Mouse (Mus musculus) hindbrain, embryonic 14.5 days (tissue): ENCODE results near the gene Krt28. TPM values are rescaled to one million over a fixed set of nuclear protein-coding genes. Genes with fewer than 3 reads are reported as not detected.

ENCODE experiments used
- ATAC-seq: fragments of 200-750 bp; cut with Nextera tagmentation; 2 replicates; pipeline ENCODE4 v1.8.0; 2017; ENCODE audit warnings: moderate number of reproducible peaks, mild to moderate bottlenecking, moderate TSS enrichment, moderate library complexity; ENCODE audit not compliant: low FRiP score
- DNase-seq: peaks from one replicate; pipeline ENCODE4 v3.0.0-alpha.2; 2015; ENCODE audit warnings: low spot score
- H3K27ac ChIP-seq: fragments of 300-500 bp; sonication (generic); 2 replicates; pipeline ENCODE4 v1.5.1; 2014; ENCODE audit warnings: mild to moderate bottlenecking, moderate library complexity
- H3K27me3 ChIP-seq: fragments of 300-500 bp; sonication (generic); 2 replicates; pipeline ENCODE4 v1.6.1; 2014; ENCODE audit warnings: mild to moderate bottlenecking, low read length, mixed read lengths; ENCODE audit not compliant: control insufficient read depth, insufficient read depth
- H3K36me3 ChIP-seq: fragments of 300-500 bp; sonication (generic); replicated peaks from 2 replicates; pipeline ENCODE4 v1.6.1; 2014; ENCODE audit not compliant: control insufficient read depth, insufficient read depth
- H3K4me1 ChIP-seq: fragments of 300-500 bp; sonication (generic); replicated peaks from 2 replicates; pipeline ENCODE4 v1.6.1; 2014; ENCODE audit warnings: antibody characterized with exemption, low read length, mixed read lengths; ENCODE audit not compliant: control insufficient read depth, insufficient read depth
- H3K4me2 ChIP-seq: fragments of 300-500 bp; sonication (generic); replicated peaks from 2 replicates; pipeline ENCODE4 v1.6.1; 2014; ENCODE audit warnings: mild to moderate bottlenecking, moderate library complexity
- H3K4me3 ChIP-seq: fragments of 300-500 bp; sonication (generic); replicated peaks from 2 replicates; pipeline ENCODE4 v1.5.1; 2014; ENCODE audit warnings: mild to moderate bottlenecking, low read length
- H3K9ac ChIP-seq: fragments of 300-500 bp; sonication (generic); 2 replicates; pipeline ENCODE4 v1.6.1; 2014
- H3K9me3 ChIP-seq: fragments of 300-500 bp; sonication (generic); 2 replicates; pipeline ENCODE4 v1.6.1; 2016; ENCODE audit warnings: low read length; ENCODE audit not compliant: control insufficient read depth
- WGBS: fragments of 180-500 bp; shearing (Covaris S2); extraction: QIAGEN DNeasy Blood & Tissue Kit; methylation state at CpG from one replicate; pipeline ENCODE4 v1.1.7; 2014; 5-methylcytosine and 5-hydroxymethylcytosine counted together
- polyA plus RNA-seq: library from polyadenylated mRNA; unstranded; fragments of >200 nt; fragmentation: Nextera tagmentation; extraction: Ambion mirVana; gene quantifications from 2 replicates; pipeline ENCODE4 v1.2.1, GENCODE M21; 2014

Gene Krt28
- polyA plus RNA-seq: 0.38 and 0.59 TPM in 2 replicates

DNA sequence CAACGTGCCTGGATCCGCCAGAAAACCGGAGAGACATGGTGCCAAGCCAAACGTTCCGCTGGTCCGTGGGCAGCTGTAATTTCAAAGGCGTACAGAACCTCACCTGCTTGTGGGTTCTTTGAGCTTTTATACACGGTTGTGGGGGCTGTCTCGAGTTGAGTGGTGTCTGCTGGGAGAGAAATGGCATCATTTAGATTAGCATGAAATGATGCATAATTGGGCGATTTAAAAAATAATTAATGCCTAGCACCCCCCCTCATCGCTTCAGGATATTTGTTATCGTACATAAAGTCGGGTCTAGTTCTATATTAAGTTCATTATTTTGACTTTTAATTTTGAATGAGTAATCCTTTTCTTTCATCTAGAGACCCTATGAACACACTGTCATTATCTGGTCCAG is at the start of gene Krt28:
Krt28 (minus strand) TSS at position 101 of the 400 bp plus-strand sequence.
- no peak for ATAC-seq
- DNase-seq: no peak
- 83% methylated on average over 13 of the region's 13 CpGs for WGBS
- no peak within 1 kb of the TSS for H3K4me3 ChIP-seq
- H3K27me3 ChIP-seq: no peaks in the 10 kb centered on the region
- H3K9ac ChIP-seq: no peak within 1 kb of the TSS
- H3K36me3 ChIP-seq: no peaks in the 10 kb centered on the region
- H3K4me1 ChIP-seq: no peaks in the 10 kb centered on the region
- H3K9me3 ChIP-seq: no peaks in the 10 kb centered on the region
- H3K4me2 ChIP-seq: no peak within 1 kb of the TSS
- no peak within 1 kb of the TSS for H3K27ac ChIP-seq

DNA sequence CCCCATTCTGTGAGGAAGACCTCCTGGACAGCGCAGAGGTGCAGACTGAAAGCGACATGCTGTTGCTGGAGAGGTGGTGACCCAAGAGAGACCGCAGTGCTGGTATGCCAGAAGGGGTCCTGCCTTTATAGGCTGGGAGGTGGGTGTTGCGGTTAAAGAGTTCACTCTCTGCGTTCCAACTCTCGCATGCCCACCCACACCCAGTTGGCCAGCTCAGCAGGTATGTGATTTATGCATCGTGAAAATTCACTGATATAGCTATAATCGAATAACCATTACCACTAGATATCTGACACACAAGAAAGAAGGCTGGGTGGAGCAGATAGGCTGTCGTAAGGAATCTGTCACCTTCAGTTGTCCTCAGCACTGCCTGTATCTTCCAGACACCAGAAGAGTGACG is 47.5 kb upstream of the Krt28 start, which contains the start of gene Krt12:
Krt12 (minus strand) TSS at position 101 of the 400 bp plus-strand sequence.
- Histone ChIP-seq H3K36me3 (no peaks in the 10 kb centered on the region), H3K27me3 (no peaks in the 10 kb centered on the region), H3K9ac (no peak within 1 kb of the TSS), H3K4me2 (no peak within 1 kb of the TSS), H3K9me3 (no peaks in the 10 kb centered on the region), H3K27ac (no peak within 1 kb of the TSS), H3K4me3 (no peak within 1 kb of the TSS), H3K4me1 (no peaks in the 10 kb centered on the region)
- 87% methylated on average over 10 of the region's 10 CpGs for WGBS
- ATAC-seq: no peak
- DNase-seq: no peak

DNA sequence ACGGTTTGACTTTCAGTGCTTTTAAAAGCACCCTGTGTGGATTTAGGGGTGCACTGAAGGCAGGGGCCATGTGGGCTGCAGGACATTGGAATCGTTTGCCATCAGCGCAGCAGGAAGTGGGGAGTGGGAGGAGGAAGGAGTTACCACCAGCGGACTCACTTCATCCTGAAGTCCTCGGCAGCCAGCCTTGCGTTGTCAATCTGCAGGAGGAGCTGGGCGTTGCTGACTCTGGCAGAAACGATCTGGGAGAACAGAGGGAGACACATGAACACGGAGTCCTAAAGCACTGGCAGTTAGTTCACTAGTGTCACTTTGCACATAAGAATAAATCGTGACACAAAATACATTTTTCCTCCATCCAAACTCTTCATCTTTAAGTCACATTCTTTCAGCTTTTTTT is 45.9 kb upstream of the Krt28 start:
- Histone ChIP-seq H3K9ac (no peak overlapping the region), H3K9me3 (no peaks in the 10 kb centered on the region), H3K4me3 (no peak overlapping the region), H3K36me3 (no peaks in the 10 kb centered on the region), H3K4me1 (no peaks in the 10 kb centered on the region), H3K4me2 (no peak overlapping the region), H3K27ac (no peak overlapping the region), H3K27me3 (no peaks in the 10 kb centered on the region)
- DNase-seq: no peak
- ATAC-seq: no peak
- 63% methylated on average over 10 of the region's 10 CpGs for WGBS

DNA sequence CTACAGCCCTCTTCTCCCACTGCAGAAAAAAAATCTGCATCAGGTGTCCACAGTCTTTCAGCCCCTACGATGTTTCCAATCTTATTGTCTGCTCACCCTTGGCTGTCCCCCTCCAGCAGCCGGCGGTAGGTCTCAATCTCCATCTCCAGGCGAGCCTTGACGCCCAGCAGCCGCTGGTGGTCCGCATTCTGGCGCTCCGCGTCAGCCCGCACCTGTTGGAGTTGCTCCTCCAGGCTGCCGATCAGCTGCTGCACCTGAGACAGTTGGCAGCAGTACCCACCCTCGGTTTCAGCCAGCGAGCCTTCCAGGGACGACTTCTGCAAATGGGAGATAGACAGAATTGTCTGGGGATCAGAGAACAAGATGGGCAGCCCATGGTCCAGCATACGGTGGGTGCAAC is 43.1 kb upstream of the Krt28 start:
- DNase-seq: no peak

DNA sequence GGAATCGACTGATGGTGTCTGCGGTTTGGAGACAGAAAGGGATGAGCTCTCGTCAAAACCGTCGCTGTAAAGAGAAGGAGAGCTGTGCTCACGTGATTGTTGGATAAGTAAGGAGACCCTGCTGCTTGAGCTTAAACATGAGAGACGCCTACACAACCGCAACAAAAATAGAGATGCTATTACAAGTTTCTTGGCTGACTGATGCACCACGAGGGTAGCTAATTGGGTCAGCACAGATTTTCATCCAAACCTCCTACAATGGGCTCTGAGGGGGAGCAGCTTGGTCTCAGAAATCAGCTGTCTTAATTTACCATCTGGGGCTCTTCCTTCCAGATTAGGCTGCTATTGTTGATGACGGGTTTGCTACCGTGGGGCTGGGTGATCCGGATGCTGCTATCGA is 42.2 kb upstream of the Krt28 start:
- Histone ChIP-seq H3K27me3 (no peaks in the 10 kb centered on the region), H3K36me3 (no peaks in the 10 kb centered on the region), H3K4me2 (no peak overlapping the region), H3K9me3 (no peaks in the 10 kb centered on the region), H3K9ac (no peak overlapping the region), H3K4me3 (no peak overlapping the region), H3K27ac (no peak overlapping the region), H3K4me1 (no peaks in the 10 kb centered on the region)
- ATAC-seq: no peak
- DNase-seq: no peak
- 81% methylated on average over 13 of the region's 13 CpGs for WGBS

More for the DNA sequence above, 43.1 kb upstream of the Krt28 start:
- no peak overlapping the region for H3K4me3 ChIP-seq
- ATAC-seq: no peak
- H3K4me2 ChIP-seq: no peak overlapping the region
- H3K9ac ChIP-seq: no peak overlapping the region
- no peaks in the 10 kb centered on the region for H3K27me3 ChIP-seq
- H3K27ac ChIP-seq: no peak overlapping the region
- H3K9me3 ChIP-seq: no peaks in the 10 kb centered on the region
- WGBS: 69% methylated on average over 16 of the region's 16 CpGs
- no peaks in the 10 kb centered on the region for H3K36me3 ChIP-seq
- H3K4me1 ChIP-seq: no peaks in the 10 kb centered on the region

DNA sequence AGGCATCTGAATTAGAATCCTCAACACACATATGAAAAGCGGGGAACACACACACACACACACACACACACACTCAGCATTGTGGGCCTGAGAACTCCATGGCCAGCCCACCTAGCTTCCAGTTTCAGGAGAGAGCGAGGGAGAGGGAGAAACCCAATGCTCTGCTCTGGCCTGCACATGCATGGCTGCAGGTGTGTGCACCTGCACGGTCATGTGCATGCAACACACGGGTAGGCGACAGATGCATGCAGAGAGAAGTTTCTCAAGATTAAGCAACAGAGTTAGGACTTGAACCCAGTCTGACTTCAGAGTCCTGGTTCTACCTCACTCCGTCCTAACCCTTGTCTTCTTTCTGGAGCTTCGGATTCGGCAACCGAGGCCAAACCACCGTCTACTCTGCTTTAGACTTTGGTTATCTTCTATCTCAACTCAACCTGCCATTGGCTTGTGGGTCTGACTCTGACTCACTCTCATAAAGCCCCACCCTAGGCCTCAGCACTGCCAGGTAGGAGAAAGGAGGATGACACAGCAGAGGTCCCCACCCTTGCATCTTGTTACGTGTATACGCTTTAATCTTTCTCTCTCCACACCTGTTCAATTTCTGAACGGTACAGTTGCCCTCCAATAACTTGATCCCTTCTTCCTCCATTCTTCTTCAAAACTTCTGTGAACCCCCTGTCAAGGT is 39.9 kb upstream of the Krt28 start:
- no peak overlapping the region for H3K4me2 ChIP-seq
- no peak overlapping the region for H3K9ac ChIP-seq
- H3K4me3 ChIP-seq: no peak overlapping the region
- no peaks in the 10 kb centered on the region for H3K9me3 ChIP-seq
- no peak overlapping the region for H3K27ac ChIP-seq
- H3K27me3 ChIP-seq: no peaks in the 10 kb centered on the region
- ATAC-seq (no peak), DNase-seq (no peak)
- no peaks in the 10 kb centered on the region for H3K4me1 ChIP-seq
- WGBS: 93% methylated on average over 13 of the region's 13 CpGs
- no peaks in the 10 kb centered on the region for H3K36me3 ChIP-seq

DNA sequence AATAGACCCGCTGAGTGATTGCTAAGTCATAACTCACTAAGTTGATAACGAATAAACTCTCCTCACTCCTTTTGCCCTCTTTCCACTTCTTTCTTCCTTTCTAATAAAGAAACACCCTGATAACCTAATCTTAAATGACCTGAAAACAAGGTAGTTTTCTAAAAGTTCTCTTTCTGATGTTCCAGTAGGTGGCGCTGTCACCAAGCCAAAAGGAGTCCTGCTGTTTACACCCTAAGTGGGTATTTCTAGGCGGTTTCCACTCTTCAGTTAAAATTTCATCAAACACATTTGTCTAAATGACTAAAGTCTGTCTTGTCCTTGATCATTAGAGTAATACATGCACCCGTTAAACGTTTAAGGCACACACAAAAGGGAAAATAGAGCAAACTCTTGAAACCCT is 38.5 kb upstream of the Krt28 start:
- H3K27me3 ChIP-seq: no peaks in the 10 kb centered on the region
- H3K27ac ChIP-seq: no peak overlapping the region
- no peak overlapping the region for H3K4me3 ChIP-seq
- no peaks in the 10 kb centered on the region for H3K4me1 ChIP-seq
- DNase-seq: peak; percentile 69
- no peak overlapping the region for H3K4me2 ChIP-seq
- H3K9ac ChIP-seq: no peak overlapping the region
- H3K36me3 ChIP-seq: no peaks in the 10 kb centered on the region
- 23% methylated on average over 6 of the region's 6 CpGs for WGBS
- H3K9me3 ChIP-seq: no peaks in the 10 kb centered on the region
- no peak for ATAC-seq

DNA sequence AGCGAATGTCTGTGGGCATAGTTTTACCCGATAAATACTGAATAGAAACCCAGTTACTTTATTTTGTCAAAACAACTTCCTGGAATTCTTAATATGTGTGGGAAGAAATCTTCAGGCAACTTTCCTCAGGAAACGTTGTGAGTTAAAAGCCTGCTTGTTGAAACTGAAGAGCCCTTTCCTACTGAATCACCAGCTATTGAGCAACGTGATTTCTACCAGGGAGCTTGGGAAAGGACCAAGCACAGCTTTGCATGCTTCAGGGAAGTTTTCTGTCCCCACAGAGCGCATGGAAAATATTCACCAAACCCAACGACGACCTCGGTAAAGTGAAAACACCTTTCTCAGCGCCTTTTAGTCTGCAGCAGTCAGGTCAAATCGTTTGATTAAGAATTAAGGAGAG is 31.5 kb upstream of the Krt28 start:
- no peak for ATAC-seq
- H3K4me2 ChIP-seq: no peak overlapping the region
- H3K9ac ChIP-seq: no peak overlapping the region
- no peak for DNase-seq
- no peaks in the 10 kb centered on the region for H3K9me3 ChIP-seq
- no peaks in the 10 kb centered on the region for H3K4me1 ChIP-seq
- 74% methylated on average over 10 of the region's 10 CpGs for WGBS
- no peak overlapping the region for H3K27ac ChIP-seq
- no peaks in the 10 kb centered on the region for H3K27me3 ChIP-seq
- H3K36me3 ChIP-seq: no peaks in the 10 kb centered on the region
- H3K4me3 ChIP-seq: no peak overlapping the region

DNA sequence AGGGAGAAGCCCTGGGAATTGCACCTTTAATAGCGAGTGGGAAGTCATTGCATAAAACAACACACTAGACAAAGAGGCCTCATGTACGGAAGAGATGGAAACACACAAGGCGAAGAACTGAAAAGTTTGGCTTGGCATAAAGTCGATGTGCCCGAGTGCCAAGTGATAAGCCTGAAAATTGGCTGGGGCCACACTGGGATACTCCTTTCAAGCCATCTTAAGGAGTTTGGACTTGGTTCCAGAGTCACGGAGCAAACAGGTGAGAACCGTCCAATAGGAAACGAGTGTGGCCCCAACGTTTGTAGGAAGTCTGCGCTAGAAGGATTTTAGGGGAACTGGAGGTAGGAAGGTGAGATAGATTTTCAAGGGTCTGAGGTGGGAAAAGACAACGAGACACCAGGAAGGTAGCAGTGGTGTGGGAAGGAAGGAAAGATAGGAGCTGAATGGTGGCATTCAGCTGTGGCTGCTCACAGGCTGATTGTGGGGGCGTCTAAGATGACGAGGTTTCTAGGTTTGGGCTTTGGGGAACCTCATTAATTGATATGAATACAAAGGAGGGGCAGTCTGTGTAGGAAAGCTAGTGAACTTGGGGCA is 25.4 kb upstream of the Krt28 start:
- H3K9ac ChIP-seq: no peak overlapping the region
- H3K4me1 ChIP-seq: no peaks in the 10 kb centered on the region
- 90% methylated on average over 13 of the region's 13 CpGs for WGBS
- H3K36me3 ChIP-seq: no peaks in the 10 kb centered on the region
- no peaks in the 10 kb centered on the region for H3K9me3 ChIP-seq
- H3K4me3 ChIP-seq: no peak overlapping the region
- no peak for DNase-seq
- no peak overlapping the region for H3K4me2 ChIP-seq
- no peaks in the 10 kb centered on the region for H3K27me3 ChIP-seq
- no peak overlapping the region for H3K27ac ChIP-seq
- ATAC-seq: no peak
